Mouse (Mus musculus) lung, embryonic 14.5 days (tissue): ENCODE results near the gene Dazl. TPM values are rescaled to one million over a fixed set of nuclear protein-coding genes. Genes with fewer than 3 reads are reported as not detected.

Experiments
- ATAC-seq: fragments of 200-750 bp; cut with Nextera tagmentation; 2 replicates; pipeline ENCODE4 v1.8.0; 2017; ENCODE audit warnings: mild to moderate bottlenecking, moderate TSS enrichment, moderate library complexity; ENCODE audit not compliant: insufficient read depth
- DNase-seq: peaks from one replicate; pipeline ENCODE4 v3.0.0-alpha.2; 2015
- H3K27ac ChIP-seq: fragments of 300-500 bp; sonication (generic); 2 replicates; pipeline ENCODE4 v1.5.1; 2014; ENCODE audit warnings: low read depth, mild to moderate bottlenecking, moderate library complexity
- H3K27me3 ChIP-seq: fragments of 300-500 bp; sonication (generic); 2 replicates; pipeline ENCODE4 v1.6.1; 2014; ENCODE audit warnings: low read length, control low read depth; ENCODE audit not compliant: insufficient read depth
- H3K36me3 ChIP-seq: fragments of 300-500 bp; sonication (generic); 2 replicates; pipeline ENCODE4 v1.6.1; 2014; ENCODE audit warnings: control low read depth; ENCODE audit not compliant: insufficient read depth
- H3K4me1 ChIP-seq: fragments of 300-500 bp; sonication (generic); 2 replicates; pipeline ENCODE4 v1.6.1; 2014; ENCODE audit warnings: antibody characterized with exemption, control low read depth; ENCODE audit not compliant: insufficient read depth
- H3K4me2 ChIP-seq: fragments of 300-500 bp; sonication (generic); 2 replicates; pipeline ENCODE4 v1.6.1; 2014; ENCODE audit warnings: mild to moderate bottlenecking
- H3K4me3 ChIP-seq: fragments of 300-500 bp; sonication (generic); 2 replicates; pipeline ENCODE4 v1.5.1; 2014; ENCODE audit warnings: low read depth, low read length
- H3K9ac ChIP-seq: fragments of 300-500 bp; sonication (generic); 2 replicates; pipeline ENCODE4 v1.6.1; 2014
- H3K9me3 ChIP-seq: fragments of 300-500 bp; sonication (generic); 2 replicates; pipeline ENCODE4 v1.6.1; 2016; ENCODE audit warnings: low read depth, low read length, control low read depth
- CTCF ChIP-seq: IDR thresholded peaks from 2 replicates; pipeline ENCODE4 v1.5.1; 2016; ENCODE audit warnings: antibody characterized with exemption, low read depth
- WGBS: fragments of 180-500 bp; shearing (Covaris S2); extraction: QIAGEN DNeasy Blood & Tissue Kit; methylation state at CpG from one replicate; pipeline ENCODE4 v1.1.7; 2014; 5-methylcytosine and 5-hydroxymethylcytosine counted together
- polyA plus RNA-seq: library from polyadenylated mRNA; unstranded; fragments of >200 nt; fragmentation: Nextera tagmentation; extraction: Ambion mirVana; gene quantifications from 2 replicates; pipeline ENCODE4 v1.2.1, GENCODE M21; 2014

Dazl gene
- polyA plus RNA-seq, 1 experiment from 2014 or later = 0.30 TPM

- TF ChIP-seq CTCF = no peak
- no peak for DNase-seq
- Histone ChIP-seq H3K9ac (no peak overlapping the region), H3K27me3 (no peaks in the 10 kb centered on the region), H3K4me3 (no peak overlapping the region), H3K4me2 (no peak overlapping the region), H3K4me1 (no peaks in the 10 kb centered on the region), H3K27ac (no peak overlapping the region), H3K36me3 (no peaks in the 10 kb centered on the region), H3K9me3 (no peaks in the 10 kb centered on the region)
- WGBS = 84% methylated on average over 10 of the region's 10 CpGs
- ATAC-seq = no peak
Observed at GRCm38 (mm10) chr17:50308059-50308647, 14.7 kb upstream of the Dazl start.

GRCm38 (mm10) chr17:50302867-50303266 lies 9.4 kb upstream of the Dazl start:
- ATAC-seq (no peak), DNase-seq (no peak)
- Histone ChIP-seq H3K9ac (no peak overlapping the region), H3K27ac (no peak overlapping the region), H3K4me3 (no peak overlapping the region), H3K4me1 (no peaks in the 10 kb centered on the region), H3K4me2 (no peak overlapping the region), H3K27me3 (no peaks in the 10 kb centered on the region), H3K36me3 (no peaks in the 10 kb centered on the region), H3K9me3 (no peaks in the 10 kb centered on the region)
- WGBS = 74% methylated on average over 3 of the region's 3 CpGs
- no peak for TF ChIP-seq CTCF

GRCm38 (mm10) chr17:50300171-50300841 lies 6.9 kb upstream of the Dazl start:
- no peaks in the 10 kb centered on the region for H3K4me1 ChIP-seq
- H3K9ac ChIP-seq = no peak overlapping the region
- no peak overlapping the region for H3K27ac ChIP-seq
- no peaks in the 10 kb centered on the region for H3K27me3 ChIP-seq
- 70% methylated on average over 11 of the region's 11 CpGs for WGBS
- H3K9me3 ChIP-seq = no peaks in the 10 kb centered on the region
- H3K4me3 ChIP-seq = no peak overlapping the region
- no peak for DNase-seq
- H3K36me3 ChIP-seq = no peaks in the 10 kb centered on the region
- H3K4me2 ChIP-seq = no peak overlapping the region
- TF ChIP-seq CTCF = peak; percentile 14; the same call in 1 of the 2 replicates
- no peak for ATAC-seq

- H3K4me3 ChIP-seq = no peak overlapping the region
- no peaks in the 10 kb centered on the region for H3K4me1 ChIP-seq
- ATAC-seq = no peak
- peak; percentile 49 for DNase-seq
- H3K4me2 ChIP-seq = no peak overlapping the region
- peaks cover 5% of the 10 kb centered on the region for H3K9me3 ChIP-seq
- WGBS = 76% methylated on average over 7 of the region's 7 CpGs
- no peak for TF ChIP-seq CTCF
- H3K36me3 ChIP-seq = no peaks in the 10 kb centered on the region
- no peaks in the 10 kb centered on the region for H3K27me3 ChIP-seq
- no peak overlapping the region for H3K9ac ChIP-seq
- H3K27ac ChIP-seq = no peak overlapping the region
Observed at GRCm38 (mm10) chr17:50298821-50299220, 5.4 kb upstream of the Dazl start.

- H3K27ac ChIP-seq = no peak overlapping the region
- DNase-seq (no peak), ATAC-seq (no peak)
- H3K4me2 ChIP-seq = no peak overlapping the region
- 84% methylated on average over 12 of the region's 12 CpGs for WGBS
- no peak overlapping the region for H3K9ac ChIP-seq
- no peaks in the 10 kb centered on the region for H3K4me1 ChIP-seq
- H3K4me3 ChIP-seq = no peak overlapping the region
- peaks cover 14% of the 10 kb centered on the region for H3K9me3 ChIP-seq
- no peaks in the 10 kb centered on the region for H3K27me3 ChIP-seq
- no peaks in the 10 kb centered on the region for H3K36me3 ChIP-seq
- TF ChIP-seq CTCF = no peak
Observed at GRCm38 (mm10) chr17:50294726-50295125, 1.3 kb upstream of the Dazl start.

- Histone ChIP-seq H3K4me2 (peak overlapping the region; percentile 61), H3K4me1 (no peaks in the 10 kb centered on the region), H3K4me3 (peak overlapping the region; percentile 37), H3K9ac (peak overlapping the region; percentile 63), H3K9me3 (peaks cover 14% of the 10 kb centered on the region), H3K27ac (peak overlapping the region; percentile 80), H3K36me3 (no peaks in the 10 kb centered on the region), H3K27me3 (no peaks in the 10 kb centered on the region)
- 6% methylated on average over 42 of the region's 57 CpGs for WGBS
- ATAC-seq (peak; percentile 94), DNase-seq (peak; percentile 94)
- TF ChIP-seq CTCF = no peak; the same call in none of the 2 replicates
Observed at GRCm38 (mm10) chr17:50292661-50293171, 720 bp downstream of the Dazl start.

- TF ChIP-seq CTCF = peak; percentile 71
- peak; percentile 87 for DNase-seq
Observed at GRCm38 (mm10) chr17:50291485-50292200, 1.8 kb downstream of the Dazl start.

More at GRCm38 (mm10) chr17:50291485-50292200, 1.8 kb downstream of the Dazl start:
- WGBS = 10% methylated on average over 3 of the region's 3 CpGs
- no peak overlapping the region for H3K4me2 ChIP-seq
- no peak overlapping the region for H3K4me3 ChIP-seq
- no peaks in the 10 kb centered on the region for H3K36me3 ChIP-seq
- no peaks in the 10 kb centered on the region for H3K4me1 ChIP-seq
- peak; percentile 36; the same call in 1 of the 2 replicates for ATAC-seq
- no peak overlapping the region for H3K27ac ChIP-seq
- no peak overlapping the region for H3K9ac ChIP-seq
- peaks cover 14% of the 10 kb centered on the region for H3K9me3 ChIP-seq
- no peaks in the 10 kb centered on the region for H3K27me3 ChIP-seq
